Mouse (Mus musculus): ENCODE measurements around the gene Bex3. TPM values are rescaled to one million over a fixed set of nuclear protein-coding genes. Genes with fewer than 3 reads are reported as not detected.

The Bex3 gene
- 9.0 and 71.6 TPM in 2 replicates for polyA plus RNA-seq (2012; rRNA removed; ENCODE audit: low replicate concordance)

GRCm38 (mm10) chrX:136269743-136270392, at the start of gene Bex3:
TSS of gene Bex3 (plus strand) at chrX:136270253.

GRCm38 (mm10) chrX:136244574-136245229, 25.4 kb upstream of the Bex3 start, which contains the start of gene Tceal9:
TSS of gene Tceal9 (plus strand) at chrX:136245079.

Other genes starting within 250 kb of the Bex3 start
- gene Arxes1, start 236.9 kb upstream of the Bex3 start, polyA plus RNA-seq (2012; rRNA removed; ENCODE audit: low replicate concordance): 7.6 and 15.3 TPM in 2 replicates
- 1.2 TPM in 1 of 2 replicates, not detected in the other for gene Bex2, start 202.0 kb upstream of the Bex3 start, polyA plus RNA-seq (2012; rRNA removed; ENCODE audit: low replicate concordance)
- 0.08 TPM in 1 of 2 replicates, not detected in the other for gene Nxf3, start 185.0 kb upstream of the Bex3 start, polyA plus RNA-seq (2012; rRNA removed; ENCODE audit: low replicate concordance)
- gene Bex4, start 131.3 kb upstream of the Bex3 start, polyA plus RNA-seq (2012; rRNA removed; ENCODE audit: low replicate concordance): 0.27 TPM in 1 of 2 replicates, not detected in the other
- gene Tceal8, start 97.9 kb upstream of the Bex3 start, polyA plus RNA-seq (2012; rRNA removed; ENCODE audit: low replicate concordance): 13.3 and 14.7 TPM in 2 replicates
- gene Tceal5, start 66.4 kb upstream of the Bex3 start, polyA plus RNA-seq (2012; rRNA removed; ENCODE audit: low replicate concordance): 0.47 and 0.80 TPM in 2 replicates
- gene Tceal7, start 55.5 kb upstream of the Bex3 start, polyA plus RNA-seq (2012; rRNA removed; ENCODE audit: low replicate concordance): not detected in 2 replicates
- gene Bex1, start 54.7 kb upstream of the Bex3 start, polyA plus RNA-seq (2012; rRNA removed; ENCODE audit: low replicate concordance): 0.50 and 2.5 TPM in 2 replicates
- 10.6 and 29.7 TPM in 2 replicates for gene Tceal9, start 25.2 kb upstream of the Bex3 start, polyA plus RNA-seq (2012; rRNA removed; ENCODE audit: low replicate concordance)
- not detected in 2 replicates for gene Kir3dl1, start 247.7 kb downstream of the Bex3 start, polyA plus RNA-seq (2012; rRNA removed; ENCODE audit: low replicate concordance)

Data from subcutaneous adipose tissue, adult 2 months (tissue).